Mouse (Mus musculus): ENCODE measurements around the gene Adgra3. TPM values are rescaled to one million over a fixed set of nuclear protein-coding genes. Genes with fewer than 3 reads are reported as not detected.

Adgra3 gene
- total and polyA plus RNA-seq, 3 experiments: not detected

DNA sequence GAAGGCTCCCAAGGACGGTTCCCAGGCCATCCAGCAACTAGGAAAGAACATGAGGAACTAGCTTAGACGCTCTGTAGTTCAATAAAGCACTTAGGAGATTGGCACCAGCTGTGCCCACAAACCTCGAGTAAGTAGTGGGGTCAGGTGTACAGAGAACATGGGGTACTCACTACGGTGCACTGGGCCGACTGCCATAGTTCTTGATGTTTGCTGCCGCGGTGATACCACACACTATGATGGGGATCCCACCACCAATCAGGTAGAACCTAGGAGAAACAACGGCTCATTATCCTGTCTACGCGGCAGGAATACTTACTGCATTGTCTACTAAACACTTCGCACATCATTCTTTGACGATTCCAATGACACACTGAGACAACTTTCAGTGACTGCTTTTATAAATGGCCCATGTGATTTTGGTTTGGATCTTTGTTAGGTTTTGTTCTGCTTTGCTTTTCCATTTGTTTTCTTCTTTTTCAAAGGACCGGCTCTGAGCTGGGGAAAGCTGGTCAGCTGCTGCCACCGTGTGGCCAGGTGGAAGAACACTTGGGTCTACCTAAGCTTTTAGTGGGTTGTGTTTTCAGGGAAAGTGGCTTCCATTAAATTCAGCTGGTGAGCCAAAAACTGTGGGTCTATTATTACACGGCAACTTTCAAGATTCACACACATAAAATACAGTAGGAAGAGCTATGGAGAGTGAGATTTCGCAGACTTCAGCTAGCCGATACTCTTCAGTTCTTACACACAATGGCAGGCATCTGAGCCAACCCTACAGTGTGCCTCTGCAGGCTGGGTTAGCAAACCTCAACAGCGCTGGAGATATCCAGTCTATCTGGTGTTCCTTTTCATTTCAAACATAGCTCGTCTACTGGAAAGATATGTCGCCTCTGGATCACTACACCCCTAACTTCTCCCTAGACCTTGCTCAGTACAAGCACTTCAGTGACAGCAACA lies 97.1 kb downstream of the Adgra3 start:
- no peak overlapping the region for H3K27ac ChIP-seq (ENCODE audit: insufficient read depth, low read depth)
- in situ Hi-C loops (cut with MboI; ENCODE audit: low pct_ligation_motif_present, low pct_unique_long_range_greater_than_20kb, low sequenced_read_pairs): no loop called here
- no peaks in the 10 kb centered on the region for H3K79me2 ChIP-seq (replicated peaks; ENCODE audit: control insufficient read depth, extremely low read depth, insufficient read depth, poor library complexity, severe bottlenecking)
- no peak overlapping the region for H3K9ac ChIP-seq (ENCODE audit: insufficient read depth, low read depth)
- H3K27me3 ChIP-seq (replicated peaks): no peaks in the 10 kb centered on the region
- no peak overlapping the region for H3K4me2 ChIP-seq (ENCODE audit: insufficient read depth, low read depth, poor library complexity, severe bottlenecking)
- dilution Hi-C loops (cut with MboI; ENCODE audit: extremely low pct_ligation_motif_present, extremely low pct_unique_long_range_greater_than_20kb, low sequenced_read_pairs): no loop called here
- DNase-seq (ENCODE audit: extremely low read depth): no peak
- H3K9me3 ChIP-seq (replicated peaks; ENCODE audit: low read length): peaks cover 81% of the 10 kb centered on the region
- H3K36me3 ChIP-seq (replicated peaks in 1 of 2; ENCODE audit: control insufficient read depth in 1 of 2, insufficient read depth in 1 of 2, low read length in 1 of 2): no peaks in the 10 kb centered on the region
- no peaks in the 10 kb centered on the region for H3K4me1 ChIP-seq (ENCODE audit: control insufficient read depth in 1 of 2, insufficient read depth in 2 of 2)
- no peak overlapping the region for H3K4me3 ChIP-seq (replicated peaks in 1 of 3; ENCODE audit: low read depth in 2 of 3, low read length in 2 of 3, poor library complexity in 1 of 3)
- TF ChIP-seq CTCF (conservative IDR thresholded peaks at IDR 0.05 in 1 of 2, IDR thresholded peaks at IDR 0.05 in 1 of 2; ENCODE audit: low read depth in 2 of 2, low read length in 2 of 2): peak in 1 of 2 experiments; percentile 12; a peak in 1 of 4 replicates
- no peak for TF ChIP-seq MYC (IDR thresholded peaks at IDR 0.05; ENCODE audit: low read depth, low read length)

DNA sequence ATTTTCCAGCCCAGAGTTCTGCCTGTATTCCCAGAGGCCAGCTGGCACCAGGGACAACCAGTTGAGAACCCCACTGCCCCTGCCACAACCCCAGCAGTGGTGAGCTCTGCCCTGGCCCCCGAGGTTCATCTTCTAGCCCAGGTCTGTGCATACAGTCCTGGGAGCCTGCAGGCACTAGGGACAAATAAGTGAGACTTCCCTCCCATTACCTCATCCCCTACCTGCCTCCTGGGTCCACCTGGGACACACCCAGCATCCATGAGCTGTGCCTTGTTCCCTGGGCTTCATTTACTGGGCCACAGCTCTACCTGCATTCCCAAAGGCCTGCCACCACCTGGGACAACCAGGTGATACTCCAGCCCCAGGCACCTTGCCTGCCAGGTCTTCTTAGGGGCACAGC lies 122.5 kb downstream of the Adgra3 start:
- dilution Hi-C loops (cut with MboI; ENCODE audit: extremely low pct_ligation_motif_present, extremely low pct_unique_long_range_greater_than_20kb, low sequenced_read_pairs) (no loop called here), in situ Hi-C loops (cut with MboI; ENCODE audit: low pct_ligation_motif_present, low pct_unique_long_range_greater_than_20kb, low sequenced_read_pairs) (no loop called here)
- no peak overlapping the region for H3K27ac ChIP-seq (ENCODE audit: insufficient read depth, low read depth)

DNA sequence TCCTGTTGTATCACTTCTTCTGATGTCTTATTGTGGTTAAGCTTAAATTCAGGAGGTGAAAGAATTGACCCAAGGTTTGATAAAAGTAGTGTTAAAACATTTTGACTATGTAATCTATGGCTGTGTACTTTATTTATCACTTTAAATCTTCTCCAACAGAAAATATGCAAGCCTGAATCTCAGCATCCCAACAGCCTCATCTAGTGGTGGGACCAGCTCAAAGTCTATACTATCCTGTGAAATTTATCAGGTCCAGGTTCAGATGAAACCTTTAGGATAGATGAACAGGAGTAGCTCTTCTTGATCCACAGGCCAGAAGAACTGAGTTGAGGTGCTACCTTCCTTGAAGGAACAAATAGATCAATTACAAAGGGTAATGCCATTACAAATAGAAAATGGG lies 134.1 kb downstream of the Adgra3 start:
- no peaks in the 10 kb centered on the region for H3K36me3 ChIP-seq (replicated peaks in 1 of 2; ENCODE audit: control insufficient read depth in 1 of 2, insufficient read depth in 1 of 2, low read length in 1 of 2)
- no peaks in the 10 kb centered on the region for H3K4me1 ChIP-seq (ENCODE audit: control insufficient read depth in 1 of 2, insufficient read depth in 2 of 2)
- no peak overlapping the region for H3K9ac ChIP-seq (ENCODE audit: insufficient read depth, low read depth)
- no peaks in the 10 kb centered on the region for H3K27me3 ChIP-seq (replicated peaks)
- no peak overlapping the region for H3K27ac ChIP-seq (ENCODE audit: insufficient read depth, low read depth)
- H3K79me2 ChIP-seq (replicated peaks; ENCODE audit: control insufficient read depth, extremely low read depth, insufficient read depth, poor library complexity, severe bottlenecking): no peaks in the 10 kb centered on the region
- in situ Hi-C loops (cut with MboI; ENCODE audit: low pct_ligation_motif_present, low pct_unique_long_range_greater_than_20kb, low sequenced_read_pairs): no loop called here
- H3K4me2 ChIP-seq (ENCODE audit: insufficient read depth, low read depth, poor library complexity, severe bottlenecking): no peak overlapping the region
- DNase-seq (ENCODE audit: extremely low read depth): no peak
- peaks cover 23% of the 10 kb centered on the region for H3K9me3 ChIP-seq (replicated peaks; ENCODE audit: low read length)
- dilution Hi-C loops (cut with MboI; ENCODE audit: extremely low pct_ligation_motif_present, extremely low pct_unique_long_range_greater_than_20kb, low sequenced_read_pairs): no loop called here
- H3K4me3 ChIP-seq (replicated peaks in 1 of 3; ENCODE audit: low read depth in 2 of 3, low read length in 2 of 3, poor library complexity in 1 of 3): no peak overlapping the region
- TF ChIP-seq RCOR1 (conservative IDR thresholded peaks at IDR 0.05; ENCODE audit: low read depth, low read length) (no peak), CHD1 (IDR thresholded peaks at IDR 0.05; ENCODE audit: low read depth, low read length) (no peak), NELFE (IDR thresholded peaks at IDR 0.05; ENCODE audit: low read depth, low read length) (no peak), MEF2A (IDR thresholded peaks at IDR 0.05; ENCODE audit: borderline replicate concordance, low read depth, low read length) (no peak), PAX5 (IDR thresholded peaks at IDR 0.05; ENCODE audit: low read length) (no peak), ELF1 (IDR thresholded peaks at IDR 0.05; ENCODE audit: low read depth, low read length) (no peak), HCFC1 (IDR thresholded peaks at IDR 0.05; ENCODE audit: low read depth, low read length) (no peak), RAD21 (IDR thresholded peaks at IDR 0.05; ENCODE audit: low read depth, low read length) (no peak), JUND (conservative IDR thresholded peaks at IDR 0.05; ENCODE audit: low read depth, low read length) (no peak), CHD2 (IDR thresholded peaks at IDR 0.05; ENCODE audit: low read length) (no peak), SIN3A (IDR thresholded peaks at IDR 0.05; ENCODE audit: low read length) (no peak), MAX (IDR thresholded peaks at IDR 0.05; ENCODE audit: low read length) (no peak), ZMIZ1 (IDR thresholded peaks at IDR 0.05; ENCODE audit: low read depth, low read length) (no peak), ZKSCAN1 (IDR thresholded peaks at IDR 0.05; ENCODE audit: borderline replicate concordance, low read depth, low read length) (no peak), ZC3H11A (IDR thresholded peaks at IDR 0.05; ENCODE audit: low read depth, low read length) (no peak), UBTF (IDR thresholded peaks at IDR 0.05; ENCODE audit: low read depth, low read length) (no peak), TBP (conservative IDR thresholded peaks at IDR 0.05; ENCODE audit: low read depth, low read length) (no peak)

More for the DNA sequence above, 122.5 kb downstream of the Adgra3 start:
- H3K36me3 ChIP-seq (replicated peaks in 1 of 2; ENCODE audit: control insufficient read depth in 1 of 2, insufficient read depth in 1 of 2, low read length in 1 of 2): no peaks in the 10 kb centered on the region
- DNase-seq (ENCODE audit: extremely low read depth): no peak
- H3K4me2 ChIP-seq (ENCODE audit: insufficient read depth, low read depth, poor library complexity, severe bottlenecking): no peak overlapping the region
- H3K9ac ChIP-seq (ENCODE audit: insufficient read depth, low read depth): no peak overlapping the region
- H3K79me2 ChIP-seq (replicated peaks; ENCODE audit: control insufficient read depth, extremely low read depth, insufficient read depth, poor library complexity, severe bottlenecking): no peaks in the 10 kb centered on the region
- H3K4me1 ChIP-seq (ENCODE audit: control insufficient read depth in 1 of 2, insufficient read depth in 2 of 2): no peaks in the 10 kb centered on the region
- H3K27me3 ChIP-seq (replicated peaks): no peaks in the 10 kb centered on the region
- TF ChIP-seq ZNF384 (IDR thresholded peaks at IDR 0.05; ENCODE audit: low read depth, low read length): no peak
- no peak for TF ChIP-seq GABPA (IDR thresholded peaks at IDR 0.05; ENCODE audit: insufficient replicate concordance, low read depth, low read length)
- TF ChIP-seq PAX5 (IDR thresholded peaks at IDR 0.05; ENCODE audit: low read length): no peak
- TF ChIP-seq JUND (conservative IDR thresholded peaks at IDR 0.05; ENCODE audit: low read depth, low read length): no peak
- TF ChIP-seq ETS1 (conservative IDR thresholded peaks at IDR 0.05; ENCODE audit: low read depth, low read length): no peak
- no peak for TF ChIP-seq MYC (IDR thresholded peaks at IDR 0.05; ENCODE audit: low read depth, low read length)
- no peak for TF ChIP-seq RCOR1 (conservative IDR thresholded peaks at IDR 0.05; ENCODE audit: low read depth, low read length)
- no peak for TF ChIP-seq MAFK (IDR thresholded peaks at IDR 0.05; ENCODE audit: insufficient replicate concordance, low read length)
- TF ChIP-seq NELFE (IDR thresholded peaks at IDR 0.05; ENCODE audit: low read depth, low read length): no peak
- no peak for TF ChIP-seq E2F4 (IDR thresholded peaks at IDR 0.05; ENCODE audit: insufficient replicate concordance, low read depth, low read length)
- TF ChIP-seq IRF4 (IDR thresholded peaks at IDR 0.05; ENCODE audit: low read depth, low read length): no peak
- TF ChIP-seq ZKSCAN1 (IDR thresholded peaks at IDR 0.05; ENCODE audit: borderline replicate concordance, low read depth, low read length): no peak
- no peak for TF ChIP-seq JUN (IDR thresholded peaks at IDR 0.05; ENCODE audit: insufficient read depth, low read depth, low read length)
- TF ChIP-seq POLR2A (IDR thresholded peaks at IDR 0.05; ENCODE audit: low read depth, low read length): no peak
- no peak for TF ChIP-seq ELF1 (IDR thresholded peaks at IDR 0.05; ENCODE audit: low read depth, low read length)
- TF ChIP-seq SIN3A (IDR thresholded peaks at IDR 0.05; ENCODE audit: low read length): no peak
- H3K4me3 ChIP-seq (replicated peaks in 1 of 3; ENCODE audit: low read depth in 2 of 3, low read length in 2 of 3, poor library complexity in 1 of 3): no peak overlapping the region
- H3K9me3 ChIP-seq (replicated peaks; ENCODE audit: low read length): peaks cover 32% of the 10 kb centered on the region
